9 mouse cellular contexts compared by ENCODE assay signal in the genomic region with DNA sequence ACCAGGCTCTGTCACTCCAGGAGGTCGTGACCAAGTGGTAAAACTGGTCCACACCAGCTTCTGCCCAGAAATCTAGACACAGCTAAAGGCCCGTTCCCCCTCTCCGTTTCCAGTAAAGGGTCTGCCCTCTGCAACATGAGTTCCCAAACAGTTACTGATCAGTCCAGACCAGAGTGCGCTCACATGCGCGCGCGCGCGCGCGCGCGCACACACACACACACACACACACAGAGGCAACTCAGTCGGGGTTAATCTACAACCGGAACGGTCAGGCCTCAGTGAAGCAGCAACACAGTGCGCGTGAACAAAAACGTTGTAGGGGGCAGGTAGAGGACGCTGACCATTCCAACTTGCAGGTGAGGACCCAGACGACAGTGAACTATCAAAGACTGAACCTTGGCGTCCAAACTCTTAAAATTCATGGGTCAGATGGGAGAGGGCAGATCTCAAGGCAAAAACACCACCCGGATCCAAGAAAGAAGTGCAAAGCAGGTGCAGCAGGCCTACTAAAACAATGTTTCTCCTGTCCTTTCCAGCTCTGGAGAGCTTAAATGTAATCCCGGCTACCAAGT. TPM values are rescaled to one million over a fixed set of nuclear protein-coding genes. Genes with fewer than 3 reads are reported as not detected.
A peak's percentile ranks its signal among the peaks of the same experiment; 100 is the strongest.
DNase-seq lines count a peak whose midpoint lies in the region; ATAC-seq and TF ChIP-seq lines count a peak whose summit lies in the region.
"Had no signal": no experiment of that assay in that cellular context is flagged by ENCODE, and none has a peak within 500 bp of the region (broad histone marks: within the 10 kb centered on the region; RNA-seq: fewer than 3 reads in every experiment).

No protein-coding gene starts in this region.

- no peak for TF ChIP-seq POLR2A in testis, adult 2 months (IDR thresholded peaks at IDR 0.05; ENCODE audit: control insufficient read depth, low read depth, low read length)

- no peak for TF ChIP-seq EP300 in stomach, postnatal 0 days (optimal IDR thresholded peaks at IDR 0.05)

- 2% methylated on average over 25 of the region's 25 CpGs for WGBS in hindbrain, embryonic 13.5 days
- WGBS in liver, embryonic 12.5 days (ENCODE audit: insufficient replicate concordance) = 3% methylated on average over 25 of the region's 25 CpGs
- 1% methylated on average over 25 of the region's 25 CpGs for whole genome bisulfite sequencing in stomach, postnatal 0 days

- H3K4me3 ChIP-seq in testis, adult 2 months (ENCODE audit: control insufficient read depth, low read depth, low read length) = peak overlapping the region; percentile 86
- peak overlapping the region; percentile 52 for H3K4me3 ChIP-seq in hindbrain, embryonic 13.5 days
- H3K4me3 ChIP-seq in liver, embryonic 12.5 days = peak overlapping the region; percentile 65
- H3K4me3 ChIP-seq in stomach, postnatal 0 days (ENCODE audit: low read depth, low read length) = peak overlapping the region; percentile 60

- peaks cover 19% of the 10 kb centered on the region for H3K4me1 ChIP-seq in testis, adult 2 months (ENCODE audit: control insufficient read depth, insufficient read depth, low read length)
- H3K4me1 ChIP-seq in hindbrain, embryonic 13.5 days (replicated peaks) = peaks cover 35% of the 10 kb centered on the region
- H3K4me1 ChIP-seq in liver, embryonic 12.5 days = peaks cover 84% of the 10 kb centered on the region
- H3K4me1 ChIP-seq in stomach, postnatal 0 days (replicated peaks; ENCODE audit: control insufficient read depth, insufficient read depth) = peaks cover 3% of the 10 kb centered on the region

- H3K36me3 ChIP-seq in testis, adult 2 months (ENCODE audit: control insufficient read depth, insufficient read depth, low read length) = no peaks in the 10 kb centered on the region
- no peaks in the 10 kb centered on the region for H3K36me3 ChIP-seq in hindbrain, embryonic 13.5 days
- H3K36me3 ChIP-seq in liver, embryonic 12.5 days = no peaks in the 10 kb centered on the region
- no peaks in the 10 kb centered on the region for H3K36me3 ChIP-seq in stomach, postnatal 0 days (ENCODE audit: control insufficient read depth, insufficient read depth, low read length)

- no peak for TF ChIP-seq CTCF in testis, adult 2 months (IDR thresholded peaks at IDR 0.05; ENCODE audit: control insufficient read depth, insufficient read depth, insufficient replicate concordance, low read depth, low read length)
- TF ChIP-seq CTCF in stomach, postnatal 0 days (IDR thresholded peaks at IDR 0.05; ENCODE audit: low read depth) = no peak

- no peaks in the 10 kb centered on the region for H3K9me3 ChIP-seq in hindbrain, embryonic 13.5 days
- H3K9me3 ChIP-seq in liver, embryonic 12.5 days (replicated peaks) = no peaks in the 10 kb centered on the region
- H3K9me3 ChIP-seq in stomach, postnatal 0 days (ENCODE audit: control insufficient read depth, low read length) = no peaks in the 10 kb centered on the region

- ATAC-seq in hindbrain, embryonic 13.5 days (ENCODE audit: low FRiP score) = no peak
- no peak for ATAC-seq in liver, embryonic 12.5 days
- peak; percentile 27; the same call in 1 of the 2 replicates for ATAC-seq in stomach, postnatal 0 days (ENCODE audit: low FRiP score, low TSS enrichment)

- no peaks in the 10 kb centered on the region for H3K27me3 ChIP-seq in testis, adult 2 months (ENCODE audit: control insufficient read depth, insufficient read depth, low read length)
- peaks cover 73% of the 10 kb centered on the region for H3K27me3 ChIP-seq in hindbrain, embryonic 13.5 days
- H3K27me3 ChIP-seq in liver, embryonic 12.5 days (replicated peaks) = peaks cover 77% of the 10 kb centered on the region
- no peaks in the 10 kb centered on the region for H3K27me3 ChIP-seq in stomach, postnatal 0 days (ENCODE audit: control insufficient read depth, insufficient read depth, low read length)

- intact Hi-C loops in left cerebral cortex, postnatal 10 days (cut with DNase I) = no loop called here

- no peak overlapping the region for H3K27ac ChIP-seq in testis, adult 2 months (ENCODE audit: control insufficient read depth, insufficient read depth, low read depth, low read length)
- H3K27ac ChIP-seq in hindbrain, embryonic 13.5 days = no peak overlapping the region
- no peak overlapping the region for H3K27ac ChIP-seq in liver, embryonic 12.5 days
- peak overlapping the region; percentile 67 for H3K27ac ChIP-seq in stomach, postnatal 0 days (replicated peaks)

- DNase-seq in testis, postnatal 14 days (ENCODE audit: low spot score) = no peak
- peak; percentile 68 for DNase-seq in stomach, postnatal 0 days (ENCODE audit: low spot score)
- DNase-seq in left cerebral cortex, postnatal 10 days (ENCODE audit: extremely low spot score in 1 of 2, low spot score in 2 of 2) = no peak
- no peak for DNase-seq in gastrocnemius, postnatal 10 days
- DNase-seq in thymus, adult 18-20 months = no peak

- H3K9ac ChIP-seq in hindbrain, embryonic 13.5 days = peak overlapping the region; percentile 73
- H3K9ac ChIP-seq in liver, embryonic 12.5 days = peak overlapping the region; percentile 65
- peak overlapping the region; percentile 64 for H3K9ac ChIP-seq in stomach, postnatal 0 days (ENCODE audit: low read length)

- peak overlapping the region; percentile 84 for H3K4me2 ChIP-seq in hindbrain, embryonic 13.5 days
- peak overlapping the region; percentile 98 for H3K4me2 ChIP-seq in liver, embryonic 12.5 days
- peak overlapping the region; percentile 97 for H3K4me2 ChIP-seq in stomach, postnatal 0 days (replicated peaks; ENCODE audit: low read depth)

RNA-seq across cellular contexts. Expression of a gene that starts 0.9 kb away (rescaled TPM):
- polyA plus RNA-seq in testis, adult 2 months (2012; rRNA removed) = 2.1 and 2.5 TPM in 2 replicates
- polyA plus RNA-seq in hindbrain, embryonic 13.5 days (2015; fragmentation: Nextera tagmentation; extraction: Ambion mirVana) = 6.2 and 6.4 TPM in 2 replicates
- polyA plus RNA-seq in liver, embryonic 12.5 days (2016; fragmentation: Nextera tagmentation; extraction: Ambion mirVana) = 11.3 and 12.5 TPM in 2 replicates
- 25.8 and 26.9 TPM in 2 replicates for polyA plus RNA-seq in stomach, postnatal 0 days (2015; fragmentation: Nextera tagmentation; extraction: Ambion mirVana)
- total RNA-seq in left cerebral cortex, postnatal 10 days (2021) = 1 to 10 TPM; 1.7 to 1.8 TPM
- total RNA-seq in gastrocnemius, postnatal 10 days (2021) = 100 to 1,000 TPM; 145 to 153 TPM

RNA-seq across cellular contexts. Expression of a gene that starts 24.7 kb away (rescaled TPM):
- polyA plus RNA-seq in testis, adult 2 months (2012; rRNA removed) = 0.10 TPM in 2 replicates
- not detected in 2 replicates for polyA plus RNA-seq in hindbrain, embryonic 13.5 days (2015; fragmentation: Nextera tagmentation; extraction: Ambion mirVana)
- polyA plus RNA-seq in liver, embryonic 12.5 days (2016; fragmentation: Nextera tagmentation; extraction: Ambion mirVana) = 0.12 TPM in 1 of 2 replicates, not detected in the other
- 12.9 and 13.0 TPM in 2 replicates for polyA plus RNA-seq in stomach, postnatal 0 days (2015; fragmentation: Nextera tagmentation; extraction: Ambion mirVana)
- total RNA-seq in left cerebral cortex, postnatal 10 days (2021) = not detected
- total RNA-seq in gastrocnemius, postnatal 10 days (2021) = under 1 TPM in 1 of 2 experiments, not detected in 1; 0.28 TPM

RNA-seq across cellular contexts. Expression of a gene that starts 30.5 kb away (rescaled TPM):
- polyA plus RNA-seq in testis, adult 2 months (2012; rRNA removed) = 13.6 and 14.0 TPM in 2 replicates
- 74.5 and 79.9 TPM in 2 replicates for polyA plus RNA-seq in hindbrain, embryonic 13.5 days (2015; fragmentation: Nextera tagmentation; extraction: Ambion mirVana)
- polyA plus RNA-seq in liver, embryonic 12.5 days (2016; fragmentation: Nextera tagmentation; extraction: Ambion mirVana) = 174 and 192 TPM in 2 replicates
- polyA plus RNA-seq in stomach, postnatal 0 days (2015; fragmentation: Nextera tagmentation; extraction: Ambion mirVana) = 52.2 and 57.6 TPM in 2 replicates
- total RNA-seq in left cerebral cortex, postnatal 10 days (2021) = 10 to 100 TPM; 52.8 to 55.9 TPM
- 10 to 100 TPM; 74.5 to 75.9 TPM for total RNA-seq in gastrocnemius, postnatal 10 days (2021)

RNA-seq across cellular contexts. Expression of a gene that starts 48.4 kb away (rescaled TPM):
- polyA plus RNA-seq in testis, adult 2 months (2012; rRNA removed) = 184 and 205 TPM in 2 replicates
- 7.5 and 9.3 TPM in 2 replicates for polyA plus RNA-seq in hindbrain, embryonic 13.5 days (2015; fragmentation: Nextera tagmentation; extraction: Ambion mirVana)
- 0.08 and 0.12 TPM in 2 replicates for polyA plus RNA-seq in liver, embryonic 12.5 days (2016; fragmentation: Nextera tagmentation; extraction: Ambion mirVana)
- polyA plus RNA-seq in stomach, postnatal 0 days (2015; fragmentation: Nextera tagmentation; extraction: Ambion mirVana) = 0.13 TPM in 1 of 2 replicates, not detected in the other
- 1 to 10 TPM in 1 of 2 experiments, under 1 TPM in 1; 0.99 to 1.2 TPM for total RNA-seq in left cerebral cortex, postnatal 10 days (2021)
- total RNA-seq in gastrocnemius, postnatal 10 days (2021) = 1 to 10 TPM; 1.2 to 1.4 TPM
- polyA plus RNA-seq: spleen, adult 2 months had no signal

Comparison
In these comparisons a context has a peak if more than half of its experiments do, and no peak if none do; other contexts are left out.
1. RNA of a gene that starts 24.7 kb away (polyA plus RNA-seq): 12.9 to 13.0 TPM in stomach, postnatal 0 days; 0.10 TPM in testis, adult 2 months, not detected in hindbrain, embryonic 13.5 days and 0.12 TPM in liver, embryonic 12.5 days; every median in the first group is over 10 times any median in the second.
2. Peak in every context shown above with its lines, with median percentiles within 50 percentile points of each other: H3K4me3 ChIP-seq, H3K4me2 ChIP-seq and H3K9ac ChIP-seq.